Comparison of ENCODE assay signal across 9 mouse cellular contexts in the genomic region with DNA sequence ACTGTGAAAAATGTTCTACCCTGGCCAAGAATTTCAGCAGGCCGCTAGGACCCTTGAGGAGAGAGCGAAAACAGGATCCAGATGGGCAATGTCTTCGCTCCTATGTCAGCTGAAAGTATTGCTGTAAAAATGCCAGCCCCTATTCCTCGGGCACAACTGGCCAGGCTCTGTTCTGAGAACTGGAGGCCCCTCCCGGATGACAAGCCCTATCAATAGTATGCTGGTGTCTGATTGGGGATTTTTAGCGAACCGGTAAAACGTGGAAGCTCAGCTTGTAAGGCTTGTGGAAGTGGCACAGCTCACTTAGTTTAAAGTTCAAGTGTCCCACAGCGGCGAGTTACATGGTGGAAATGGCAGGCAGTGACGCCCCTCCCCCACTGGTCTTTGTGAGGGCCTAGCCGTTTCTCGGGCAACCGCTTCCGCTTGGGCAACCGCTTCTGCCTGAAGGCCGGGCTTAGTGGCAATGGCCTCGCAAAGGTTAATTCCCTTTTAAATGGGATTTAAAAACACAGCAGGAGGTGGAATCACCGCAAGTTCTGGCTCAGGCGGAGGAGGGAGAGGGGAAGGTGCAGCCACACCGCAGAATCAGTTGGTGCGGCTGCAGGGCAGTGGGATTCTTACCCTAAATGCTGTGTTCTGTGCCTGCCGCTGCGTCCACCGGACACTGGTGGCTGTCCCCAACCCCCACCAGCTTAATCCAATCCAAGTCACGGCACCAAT. TPM values are rescaled to one million over a fixed set of nuclear protein-coding genes. Genes with fewer than 3 reads are reported as not detected.
DNase-seq lines count a peak whose midpoint lies in the region; ATAC-seq and TF ChIP-seq lines count a peak whose summit lies in the region.
"Had no signal": no experiment of that assay in that cellular context is flagged by ENCODE, and none has a peak within 500 bp of the region (broad histone marks: within the 10 kb centered on the region; RNA-seq: fewer than 3 reads in every experiment).

No protein-coding gene starts in this region.

- H3K27ac ChIP-seq in brown adipose tissue, adult 24 weeks (replicated peaks; ENCODE audit: low read depth, low read length): peak overlapping the region; percentile 82
- H3K27ac ChIP-seq in embryonic facial prominence, embryonic 15.5 days (replicated peaks): no peak overlapping the region
- H3K27ac ChIP-seq in heart, embryonic 12.5 days (ENCODE audit: poor library complexity, severe bottlenecking): no peak overlapping the region
- no peak overlapping the region for H3K27ac ChIP-seq in kidney, embryonic 15.5 days
- peak overlapping the region; percentile 44 for H3K27ac ChIP-seq in limb, embryonic 14.5 days (replicated peaks; ENCODE audit: low read depth, low read length)
- H3K27ac ChIP-seq in midbrain, embryonic 15.5 days: peak overlapping the region; percentile 71
- H3K27ac ChIP-seq in spleen, adult 2 months (ENCODE audit: insufficient read depth, low read length): no peak overlapping the region

- no peaks in the 10 kb centered on the region for H3K36me3 ChIP-seq in embryonic facial prominence, embryonic 15.5 days
- no peaks in the 10 kb centered on the region for H3K36me3 ChIP-seq in heart, embryonic 12.5 days
- H3K36me3 ChIP-seq in kidney, embryonic 15.5 days: no peaks in the 10 kb centered on the region
- H3K36me3 ChIP-seq in limb, embryonic 14.5 days (ENCODE audit: control insufficient read depth, insufficient read depth, low read length): no peaks in the 10 kb centered on the region
- no peaks in the 10 kb centered on the region for H3K36me3 ChIP-seq in midbrain, embryonic 15.5 days (replicated peaks)
- H3K36me3 ChIP-seq in spleen, adult 2 months (ENCODE audit: control insufficient read depth, insufficient read depth, low read length): no peaks in the 10 kb centered on the region

- TF ChIP-seq CTCF in spleen, adult 2 months (IDR thresholded peaks at IDR 0.05; ENCODE audit: extremely low read depth, insufficient read depth, insufficient read length, insufficient replicate concordance): no peak

- peak overlapping the region; percentile 47 for H3K4me3 ChIP-seq in brown adipose tissue, adult 24 weeks (ENCODE audit: insufficient read depth, low read depth, low read length)
- peak overlapping the region; percentile 38 for H3K4me3 ChIP-seq in embryonic facial prominence, embryonic 15.5 days (replicated peaks)
- H3K4me3 ChIP-seq in heart, embryonic 12.5 days: peak overlapping the region; percentile 50
- peak overlapping the region; percentile 40 for H3K4me3 ChIP-seq in kidney, embryonic 15.5 days (replicated peaks)
- peak overlapping the region; percentile 35 for H3K4me3 ChIP-seq in limb, embryonic 14.5 days (replicated peaks; ENCODE audit: low read length)
- peak overlapping the region; percentile 39 for H3K4me3 ChIP-seq in midbrain, embryonic 15.5 days
- H3K4me3 ChIP-seq in spleen, adult 2 months (ENCODE audit: extremely low read depth, insufficient read depth, insufficient read length): peak overlapping the region; percentile 0; the same call in 1 of the 2 replicates
- H3K4me3 ChIP-seq: myocyte had no signal

- peak overlapping the region; percentile 18 for H3K9ac ChIP-seq in embryonic facial prominence, embryonic 15.5 days
- peak overlapping the region; percentile 62 for H3K9ac ChIP-seq in heart, embryonic 12.5 days
- peak overlapping the region; percentile 42 for H3K9ac ChIP-seq in kidney, embryonic 15.5 days
- peak overlapping the region; percentile 56 for H3K9ac ChIP-seq in limb, embryonic 14.5 days (ENCODE audit: low read depth, low read length, severe bottlenecking)
- peak overlapping the region; percentile 46 for H3K9ac ChIP-seq in midbrain, embryonic 15.5 days

- ATAC-seq in embryonic facial prominence, embryonic 15.5 days (ENCODE audit: insufficient number of reproducible peaks, low FRiP score, low TSS enrichment, low read depth): peak; percentile 72
- ATAC-seq in heart, embryonic 12.5 days (ENCODE audit: insufficient number of reproducible peaks, low FRiP score): peak; percentile 75; the same call in 1 of the 2 replicates
- ATAC-seq in kidney, embryonic 15.5 days (replicated peaks; ENCODE audit: low FRiP score): peak; percentile 97
- peak; percentile 89 for ATAC-seq in limb, embryonic 14.5 days (ENCODE audit: low FRiP score, low read depth)
- peak; percentile 96 for ATAC-seq in midbrain, embryonic 15.5 days (replicated peaks)
- no peak for ATAC-seq in inflammation-experienced regulatory T-cells, adult 6 months

- 8% methylated on average over 26 of the region's 26 CpGs for WGBS in embryonic facial prominence, embryonic 15.5 days
- WGBS in heart, embryonic 12.5 days: 6% methylated on average over 26 of the region's 26 CpGs
- WGBS in kidney, embryonic 15.5 days: 10% methylated on average over 26 of the region's 26 CpGs
- WGBS in limb, embryonic 14.5 days: 7% methylated on average over 26 of the region's 26 CpGs
- WGBS in midbrain, embryonic 15.5 days: 2% methylated on average over 26 of the region's 26 CpGs
- 17% methylated on average over 26 of the region's 26 CpGs for WGBS in spleen, adult 2 months

- H3K4me1 ChIP-seq in brown adipose tissue, adult 24 weeks (ENCODE audit: control insufficient read depth, insufficient read depth, insufficient read length, low read length): peaks cover 2% of the 10 kb centered on the region; the same call in 1 of the 2 replicates
- peaks cover 6% of the 10 kb centered on the region; the same call in 1 of the 2 replicates for H3K4me1 ChIP-seq in embryonic facial prominence, embryonic 15.5 days
- no peaks in the 10 kb centered on the region for H3K4me1 ChIP-seq in heart, embryonic 12.5 days (replicated peaks)
- H3K4me1 ChIP-seq in kidney, embryonic 15.5 days: peaks cover 8% of the 10 kb centered on the region
- peaks cover 4% of the 10 kb centered on the region for H3K4me1 ChIP-seq in limb, embryonic 14.5 days (ENCODE audit: control insufficient read depth, insufficient read depth, low read length)
- H3K4me1 ChIP-seq in midbrain, embryonic 15.5 days: peaks cover 11% of the 10 kb centered on the region
- no peaks in the 10 kb centered on the region; the same call in 1 of the 2 replicates for H3K4me1 ChIP-seq in spleen, adult 2 months (ENCODE audit: control insufficient read depth, insufficient read depth, insufficient read length)

- no peaks in the 10 kb centered on the region for H3K27me3 ChIP-seq in embryonic facial prominence, embryonic 15.5 days
- H3K27me3 ChIP-seq in heart, embryonic 12.5 days (replicated peaks): no peaks in the 10 kb centered on the region
- H3K27me3 ChIP-seq in kidney, embryonic 15.5 days: no peaks in the 10 kb centered on the region
- no peaks in the 10 kb centered on the region for H3K27me3 ChIP-seq in limb, embryonic 14.5 days (ENCODE audit: control insufficient read depth, insufficient read depth, low read length)
- no peaks in the 10 kb centered on the region for H3K27me3 ChIP-seq in midbrain, embryonic 15.5 days (replicated peaks)
- H3K27me3 ChIP-seq in spleen, adult 2 months (ENCODE audit: control insufficient read depth, insufficient read depth, low read length): no peaks in the 10 kb centered on the region

- DNase-seq in limb, embryonic 14.5 days (ENCODE audit: low spot score): peak; percentile 83
- peak in 1 of 2 experiments; percentile 24 for DNase-seq in spleen, adult 2 months (ENCODE audit: low read depth in 1 of 2, low spot score in 2 of 2)

- H3K4me2 ChIP-seq in embryonic facial prominence, embryonic 15.5 days (replicated peaks): peak overlapping the region; percentile 57
- H3K4me2 ChIP-seq in heart, embryonic 12.5 days: peak overlapping the region; percentile 71
- peak overlapping the region; percentile 65 for H3K4me2 ChIP-seq in kidney, embryonic 15.5 days
- H3K4me2 ChIP-seq in limb, embryonic 14.5 days (replicated peaks; ENCODE audit: low read depth, low read length, severe bottlenecking): peak overlapping the region; percentile 48
- H3K4me2 ChIP-seq in midbrain, embryonic 15.5 days: peak overlapping the region; percentile 65

- 0 out of 2 replicates have a peak, but pooled peaks have one; percentile 36 for TF ChIP-seq POLR2A in limb, embryonic 14.5 days (IDR thresholded peaks at IDR 0.05; ENCODE audit: borderline replicate concordance, extremely low read depth, insufficient read depth, insufficient read length)
- no peak for TF ChIP-seq POLR2A in spleen, adult 2 months (IDR thresholded peaks at IDR 0.05; ENCODE audit: low read depth, low read length)

- no peaks in the 10 kb centered on the region for H3K9me3 ChIP-seq in embryonic facial prominence, embryonic 15.5 days (replicated peaks)
- no peaks in the 10 kb centered on the region for H3K9me3 ChIP-seq in heart, embryonic 12.5 days (replicated peaks)
- H3K9me3 ChIP-seq in kidney, embryonic 15.5 days (replicated peaks): no peaks in the 10 kb centered on the region
- H3K9me3 ChIP-seq in limb, embryonic 14.5 days (ENCODE audit: control insufficient read depth, low read length): no peaks in the 10 kb centered on the region
- no peaks in the 10 kb centered on the region for H3K9me3 ChIP-seq in midbrain, embryonic 15.5 days

RNA-seq across cellular contexts. Expression of gene Gm6685, which starts 25.7 kb away (rescaled TPM):
- not detected in 2 replicates for polyA plus RNA-seq in brown adipose tissue, adult 24 weeks (2012; ENCODE audit: insufficient read depth, insufficient read length, missing spikeins)
- polyA plus RNA-seq in embryonic facial prominence, embryonic 15.5 days (2015; fragmentation: Nextera tagmentation; extraction: Ambion mirVana): 0.29 and 0.34 TPM in 2 replicates
- not detected in 2 replicates for polyA plus RNA-seq in heart, embryonic 12.5 days (2016; fragmentation: Nextera tagmentation; extraction: Ambion mirVana)
- polyA plus RNA-seq in kidney, embryonic 15.5 days (2015; fragmentation: Nextera tagmentation; extraction: Ambion mirVana): 0.30 TPM in 1 of 2 replicates, not detected in the other
- not detected in 2 replicates for polyA plus RNA-seq in limb, embryonic 14.5 days (2012; rRNA removed)
- not detected in 2 replicates for polyA plus RNA-seq in limb, embryonic 14.5 days (2014; fragmentation: Nextera tagmentation; extraction: Ambion mirVana)
- polyA plus RNA-seq in midbrain, embryonic 15.5 days (2015; fragmentation: Nextera tagmentation; extraction: Ambion mirVana): 0.28 TPM in 1 of 2 replicates, not detected in the other
- polyA plus RNA-seq in spleen, adult 2 months (2012; rRNA removed): 0.23 and 0.47 TPM in 2 replicates
- 1 to 10 TPM in 1 of 3 experiments, not detected in 2; 2.6 TPM for polyA plus RNA-seq in inflammation-experienced regulatory T-cells, adult 6 months (2017; shearing (Covaris generic))

Comparison
In these comparisons a context has a peak if more than half of its experiments do, and no peak if none do; other contexts are left out.
1. H3K27ac ChIP-seq: peak in brown adipose tissue, adult 24 weeks (single experiment), limb, embryonic 14.5 days (single experiment) and midbrain, embryonic 15.5 days (single experiment); none in embryonic facial prominence, embryonic 15.5 days (single experiment), heart, embryonic 12.5 days (single experiment), kidney, embryonic 15.5 days (single experiment) and spleen, adult 2 months (single experiment).
2. H3K4me3 ChIP-seq: peak in every context shown above with its lines; median percentile 50 in heart, embryonic 12.5 days; 47 in brown adipose tissue, adult 24 weeks; 40 in kidney, embryonic 15.5 days; 39 in midbrain, embryonic 15.5 days; 38 in embryonic facial prominence, embryonic 15.5 days; 35 in limb, embryonic 14.5 days; 0 in spleen, adult 2 months.
3. Peak in every context shown above with its lines, with median percentiles within 50 percentile points of each other: H3K4me2 ChIP-seq and H3K9ac ChIP-seq.